ENCODE assay signal across 9 mouse cellular contexts in genomic region chr12:35981732-35982360, GRCm38 (mm10). TPM values are rescaled to one million over a fixed set of nuclear protein-coding genes. Genes with fewer than 3 reads are reported as not detected.
DNase-seq lines count a peak whose midpoint lies in the region; ATAC-seq and TF ChIP-seq lines count a peak whose summit lies in the region.
"Had no signal": no experiment of that assay in that cellular context is flagged by ENCODE, and none has a peak within 500 bp of the region (broad histone marks: within the 10 kb centered on the region; RNA-seq: fewer than 3 reads in every experiment).

No protein-coding gene starts in this region.

- ATAC-seq in heart, postnatal 0 days (ENCODE audit: insufficient read depth, low read depth): peak; percentile 66
- peak; percentile 91 for ATAC-seq in liver, embryonic 11.5 days (replicated peaks; ENCODE audit: low FRiP score)
- ATAC-seq in midbrain, embryonic 16.5 days: peak; percentile 92

- no peak overlapping the region for H3K4me3 ChIP-seq in heart, postnatal 0 days (ENCODE audit: low read depth, low read length)
- H3K4me3 ChIP-seq in liver, embryonic 11.5 days (ENCODE audit: low read depth, low read length): no peak overlapping the region
- no peak overlapping the region for H3K4me3 ChIP-seq in midbrain, embryonic 16.5 days (ENCODE audit: low read depth, low read length)

- DNase-seq in CD4-positive helper T cell, adult 2 months (ENCODE audit: low read depth, low spot score): peak; percentile 25
- DNase-seq in embryo, embryonic 11 days: peak; percentile 68
- DNase-seq in heart, postnatal 0 days (ENCODE audit: low spot score): peak; percentile 65
- DNase-seq in liver, embryonic 11.5 days (ENCODE audit: low spot score): no peak
- DNase-seq in left cerebral cortex, adult 11 months (ENCODE audit: low spot score): no peak
- DNase-seq in right cerebral cortex, adult 18-20 months: no peak
- DNase-seq in layer of hippocampus, adult 9-10 months (ENCODE audit: low spot score): no peak

- H3K27me3 ChIP-seq in heart, postnatal 0 days (ENCODE audit: control insufficient read depth, insufficient read depth, low read length): no peaks in the 10 kb centered on the region
- H3K27me3 ChIP-seq in liver, embryonic 11.5 days (replicated peaks; ENCODE audit: control insufficient read depth, insufficient read depth, low read length): no peaks in the 10 kb centered on the region
- H3K27me3 ChIP-seq in midbrain, embryonic 16.5 days (ENCODE audit: control insufficient read depth, insufficient read depth, low read depth, low read length): no peaks in the 10 kb centered on the region

- no peak for TF ChIP-seq EP300 in heart, postnatal 0 days (IDR thresholded peaks at IDR 0.05; ENCODE audit: low read depth)

- H3K4me1 ChIP-seq in heart, postnatal 0 days (ENCODE audit: control insufficient read depth, insufficient read depth): no peaks in the 10 kb centered on the region
- peaks cover 7% of the 10 kb centered on the region for H3K4me1 ChIP-seq in liver, embryonic 11.5 days (replicated peaks; ENCODE audit: control insufficient read depth, insufficient read depth, low read length)
- peaks cover 11% of the 10 kb centered on the region for H3K4me1 ChIP-seq in midbrain, embryonic 16.5 days (ENCODE audit: control insufficient read depth, insufficient read depth, low read length)

- 24% methylated on average over 6 of the region's 6 CpGs for WGBS in heart, postnatal 0 days
- WGBS in liver, embryonic 11.5 days: 35% methylated on average over 6 of the region's 6 CpGs
- 28% methylated on average over 6 of the region's 6 CpGs for WGBS in midbrain, embryonic 16.5 days

- no peak for TF ChIP-seq CTCF in heart, postnatal 0 days (IDR thresholded peaks at IDR 0.05; ENCODE audit: low read depth)

- no peak overlapping the region for H3K4me2 ChIP-seq in heart, postnatal 0 days (ENCODE audit: low read depth, low read length)
- H3K4me2 ChIP-seq in liver, embryonic 11.5 days: no peak overlapping the region
- peak overlapping the region; percentile 8; the same call in 1 of the 2 replicates for H3K4me2 ChIP-seq in midbrain, embryonic 16.5 days (ENCODE audit: low read length)

- no peaks in the 10 kb centered on the region for H3K9me3 ChIP-seq in heart, postnatal 0 days (replicated peaks; ENCODE audit: control insufficient read depth, low read length)
- no peaks in the 10 kb centered on the region for H3K9me3 ChIP-seq in liver, embryonic 11.5 days (ENCODE audit: control insufficient read depth, low read length)
- H3K9me3 ChIP-seq in midbrain, embryonic 16.5 days (replicated peaks; ENCODE audit: control insufficient read depth, low read length, poor library complexity, severe bottlenecking): no peaks in the 10 kb centered on the region

- H3K9ac ChIP-seq in heart, postnatal 0 days (replicated peaks; ENCODE audit: low read depth, low read length): no peak overlapping the region
- H3K9ac ChIP-seq in liver, embryonic 11.5 days (ENCODE audit: low read depth, low read length): no peak overlapping the region
- no peak overlapping the region for H3K9ac ChIP-seq in midbrain, embryonic 16.5 days (ENCODE audit: low read depth, low read length)

- H3K36me3 ChIP-seq in heart, postnatal 0 days (replicated peaks; ENCODE audit: control insufficient read depth, insufficient read depth, low read length): no peaks in the 10 kb centered on the region
- H3K36me3 ChIP-seq in liver, embryonic 11.5 days (ENCODE audit: control insufficient read depth, insufficient read depth, low read length): no peaks in the 10 kb centered on the region
- no peaks in the 10 kb centered on the region for H3K36me3 ChIP-seq in midbrain, embryonic 16.5 days (ENCODE audit: control insufficient read depth, insufficient read depth, low read length)

- H3K27ac ChIP-seq in heart, postnatal 0 days (ENCODE audit: low read depth): no peak overlapping the region
- no peak overlapping the region for H3K27ac ChIP-seq in liver, embryonic 11.5 days (ENCODE audit: low read depth, low read length)
- no peak overlapping the region for H3K27ac ChIP-seq in midbrain, embryonic 16.5 days (ENCODE audit: low read length)

RNA-seq across cellular contexts. Expression of gene Agr2, which starts 10.9 kb away (rescaled TPM):
- total RNA-seq in heart, postnatal 0 days (2014; rRNA removed; ENCODE audit: low replicate concordance): not detected in 2 replicates
- 11.1 TPM in 1 of 2 replicates, not detected in the other for polyA plus RNA-seq in heart, postnatal 0 days (2015; fragmentation: Nextera tagmentation; extraction: Ambion mirVana)
- 0.22 and 0.25 TPM in 2 replicates for polyA plus RNA-seq in liver, embryonic 11.5 days (2014; fragmentation: Nextera tagmentation; extraction: Ambion mirVana)
- 0.23 TPM in 1 of 2 replicates, not detected in the other for polyA plus RNA-seq in midbrain, embryonic 16.5 days (2015; fragmentation: Nextera tagmentation; extraction: Ambion mirVana)
- total RNA-seq: liver, adult 2 months had no signal

RNA-seq across cellular contexts. Expression of gene Agr3, which starts 56.4 kb away (rescaled TPM):
- total RNA-seq in heart, postnatal 0 days (2014; rRNA removed; ENCODE audit: low replicate concordance): not detected in 2 replicates
- 0.19 TPM in 1 of 2 replicates, not detected in the other for polyA plus RNA-seq in heart, postnatal 0 days (2015; fragmentation: Nextera tagmentation; extraction: Ambion mirVana)
- polyA plus RNA-seq in liver, embryonic 11.5 days (2014; fragmentation: Nextera tagmentation; extraction: Ambion mirVana): not detected in 2 replicates
- not detected in 2 replicates for polyA plus RNA-seq in midbrain, embryonic 16.5 days (2015; fragmentation: Nextera tagmentation; extraction: Ambion mirVana)
- total RNA-seq: liver, adult 2 months had no signal
- polyA plus RNA-seq: liver, adult 2 months had no signal

Comparison
In these comparisons a context has a peak if more than half of its experiments do, and no peak if none do; other contexts are left out.
1. DNase-seq: peak in CD4-positive helper T cell, adult 2 months (single experiment), embryo, embryonic 11 days (single experiment) and heart, postnatal 0 days (single experiment); none in liver, embryonic 11.5 days (single experiment), left cerebral cortex, adult 11 months (single experiment), right cerebral cortex, adult 18-20 months (single experiment) and layer of hippocampus, adult 9-10 months (single experiment).
2. Peak in every context shown above with its lines, with median percentiles within 50 percentile points of each other: ATAC-seq.